Mouse (Mus musculus): ENCODE results near the gene Mrpl42. TPM values are rescaled to one million over a fixed set of nuclear protein-coding genes. Genes with fewer than 3 reads are reported as not detected.

Mrpl42 gene
- polyA plus RNA-seq, 1 experiment from 2014 or later: 311 TPM

DNA sequence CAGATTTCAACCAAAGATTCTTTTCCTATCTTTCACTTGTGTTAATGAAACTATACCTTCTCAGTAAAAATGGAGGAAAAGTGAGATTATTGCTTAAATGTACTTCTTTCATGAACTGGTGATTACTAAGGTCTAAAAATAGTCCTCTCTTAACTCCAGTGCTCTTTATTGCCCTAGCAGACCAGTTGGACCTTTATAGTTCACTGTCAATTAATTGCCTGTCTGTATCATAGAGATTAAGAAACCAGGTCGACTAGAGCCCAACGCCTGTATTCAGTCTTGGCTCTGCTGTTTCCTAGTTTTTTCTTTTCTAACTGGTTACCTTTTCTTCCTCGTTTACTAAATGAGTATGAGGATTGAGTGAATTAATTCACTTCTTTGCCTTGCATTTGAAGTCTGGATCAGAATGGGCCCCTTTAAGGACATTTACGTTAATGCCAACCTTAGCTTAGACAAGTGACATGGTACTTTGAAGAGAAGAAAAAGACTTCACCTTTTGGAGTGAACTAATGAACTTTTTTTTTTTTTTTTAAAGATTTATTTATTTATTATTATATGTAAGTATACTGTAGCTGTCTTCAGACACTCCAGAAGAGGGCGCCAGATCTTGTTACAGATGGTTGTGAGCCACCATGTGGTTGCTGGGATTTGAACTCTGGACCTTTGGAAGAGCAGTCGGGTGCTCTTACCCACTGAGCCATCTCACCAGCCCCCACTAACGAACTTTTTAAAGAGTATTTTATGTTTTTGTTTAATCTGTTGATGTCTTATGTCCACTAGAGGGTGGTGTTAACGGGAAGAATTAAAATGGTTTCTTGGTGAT is 33.9 kb upstream of the Mrpl42 start:
- Histone ChIP-seq H3K9ac (no peak overlapping the region), H3K27ac (no peak overlapping the region), H3K27me3 (no peaks in the 10 kb centered on the region), H3K4me2 (replicated peaks) (no peak overlapping the region), H3K36me3 (no peaks in the 10 kb centered on the region), H3K4me3 (no peak overlapping the region), H3K4me1 (0 out of 2 replicates have a peak, but pooled peaks cover 13% of the 10 kb centered on the region), H3K9me3 (no peaks in the 10 kb centered on the region)
- ATAC-seq (ENCODE audit: low FRiP score, low read depth): no peak
- WGBS: 85% methylated on average over 8 of the region's 8 CpGs

DNA sequence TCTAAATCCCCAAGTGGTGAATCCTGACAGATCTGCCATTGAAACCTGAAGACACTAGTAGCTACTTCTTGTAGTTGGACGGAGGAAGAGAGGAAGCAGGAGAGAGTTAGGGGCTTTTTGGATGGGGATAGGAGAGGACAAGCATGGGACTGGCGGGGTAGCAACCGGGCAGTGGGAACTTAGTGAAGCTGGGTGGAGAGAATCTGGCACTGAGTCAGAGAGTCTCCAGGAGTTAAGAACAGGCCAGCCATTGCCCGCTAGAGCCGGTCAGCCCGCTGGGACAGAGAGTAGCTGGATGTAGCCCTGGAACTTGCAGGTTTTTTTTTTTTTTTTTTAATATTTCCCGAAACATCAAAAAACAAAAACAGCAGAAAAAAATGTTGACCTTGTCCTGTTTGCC is 31.6 kb upstream of the Mrpl42 start:
- Histone ChIP-seq H3K9ac (no peak overlapping the region), H3K36me3 (no peaks in the 10 kb centered on the region), H3K4me1 (peaks cover 24% of the 10 kb centered on the region; the same call in 1 of the 2 replicates), H3K27ac (no peak overlapping the region), H3K4me2 (replicated peaks) (no peak overlapping the region), H3K9me3 (no peaks in the 10 kb centered on the region), H3K27me3 (no peaks in the 10 kb centered on the region), H3K4me3 (no peak overlapping the region)
- 90% methylated on average over 7 of the region's 7 CpGs for WGBS
- no peak for ATAC-seq (ENCODE audit: low FRiP score, low read depth)

DNA sequence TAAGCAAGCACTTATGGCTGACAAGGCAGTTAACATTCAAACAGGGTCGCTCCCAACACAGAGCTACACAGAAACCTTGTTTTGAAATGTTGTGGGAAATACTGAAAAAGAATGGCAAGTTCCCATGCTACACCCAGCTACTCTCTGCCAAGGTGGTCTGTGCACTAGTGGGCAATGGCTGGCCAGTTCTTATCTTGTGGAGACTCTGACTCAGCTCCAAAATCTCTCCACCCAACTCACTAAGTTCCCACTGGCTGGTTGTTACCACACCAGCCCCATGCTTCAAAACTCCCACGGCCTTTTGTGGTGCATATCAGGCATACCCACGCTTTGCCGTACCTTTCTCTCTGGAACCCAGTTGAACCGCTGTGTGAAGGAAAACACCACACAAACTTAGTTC is 31.2 kb upstream of the Mrpl42 start:
- no peak overlapping the region for H3K4me2 ChIP-seq (replicated peaks)
- no peak for ATAC-seq (ENCODE audit: low FRiP score, low read depth)
- H3K4me3 ChIP-seq: no peak overlapping the region
- H3K36me3 ChIP-seq: no peaks in the 10 kb centered on the region
- no peaks in the 10 kb centered on the region for H3K27me3 ChIP-seq
- H3K9ac ChIP-seq: no peak overlapping the region
- peaks cover 24% of the 10 kb centered on the region; the same call in 1 of the 2 replicates for H3K4me1 ChIP-seq
- H3K9me3 ChIP-seq: no peaks in the 10 kb centered on the region
- no peak overlapping the region for H3K27ac ChIP-seq
- 91% methylated on average over 5 of the region's 5 CpGs for WGBS

DNA sequence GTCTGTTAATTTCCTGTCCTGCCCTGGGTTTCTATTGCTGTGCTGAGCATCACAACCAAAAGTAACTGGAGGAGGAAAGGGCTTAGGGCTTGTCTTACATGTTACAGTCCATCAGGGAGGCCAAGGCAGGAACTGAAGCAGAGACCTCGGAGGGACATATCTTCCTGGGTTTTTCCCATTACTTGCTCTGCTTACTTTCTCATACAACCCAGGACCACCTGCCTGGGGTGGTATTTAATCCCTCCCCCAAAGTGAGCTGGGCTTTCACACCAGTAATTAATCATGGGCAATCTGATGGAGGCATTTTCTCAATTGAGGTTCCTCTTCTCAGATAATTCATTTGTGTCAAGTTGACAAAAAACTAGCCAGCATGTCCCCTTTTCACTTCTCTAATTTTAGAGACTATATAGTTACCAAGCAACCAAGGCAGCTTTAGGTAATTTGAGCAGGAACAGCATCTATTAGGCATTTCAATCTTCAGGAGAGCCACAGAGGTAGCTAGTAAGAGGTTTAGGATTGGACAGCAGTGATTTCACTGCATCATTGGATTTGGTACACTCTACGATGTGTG is 28.9 kb upstream of the Mrpl42 start:
- Histone ChIP-seq H3K9me3 (no peaks in the 10 kb centered on the region), H3K27ac (no peak overlapping the region), H3K9ac (no peak overlapping the region), H3K4me3 (no peak overlapping the region), H3K36me3 (no peaks in the 10 kb centered on the region), H3K4me1 (peaks cover 41% of the 10 kb centered on the region), H3K27me3 (no peaks in the 10 kb centered on the region), H3K4me2 (replicated peaks) (no peak overlapping the region)
- no peak for ATAC-seq (ENCODE audit: low FRiP score, low read depth)
- 77% methylated on average over 2 of the region's 2 CpGs for WGBS

DNA sequence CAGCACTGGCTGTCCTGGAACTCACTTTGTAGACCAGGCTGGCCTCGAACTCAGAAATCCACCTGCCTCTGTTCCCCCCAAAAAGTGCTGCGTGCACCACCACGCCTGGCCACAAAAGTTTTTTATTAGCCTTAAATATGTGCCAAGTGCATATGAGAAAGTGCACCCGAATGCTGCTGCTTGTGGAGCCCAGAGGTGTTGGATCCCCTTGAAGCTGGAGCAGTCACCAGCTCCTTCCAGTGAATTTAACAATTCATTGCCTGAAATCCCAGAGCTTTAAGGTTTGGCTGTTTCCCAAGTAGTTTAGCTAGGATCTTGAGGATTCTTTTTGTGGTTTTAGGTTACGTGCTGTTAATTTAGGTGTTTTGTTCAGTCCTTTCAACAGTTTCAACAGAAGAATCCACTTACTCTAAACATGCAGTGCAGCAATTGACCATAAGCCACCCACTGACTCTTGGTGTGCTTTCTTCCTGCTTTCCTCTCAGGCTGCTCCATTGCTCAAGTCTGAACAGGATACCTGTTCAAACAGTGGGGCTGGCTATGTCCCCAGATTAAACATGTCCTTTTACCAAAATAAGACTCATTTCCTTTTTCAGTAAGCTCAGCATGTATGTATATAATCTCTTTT is 24.9 kb upstream of the Mrpl42 start:
- no peak overlapping the region for H3K4me3 ChIP-seq
- no peaks in the 10 kb centered on the region for H3K27me3 ChIP-seq
- ATAC-seq (ENCODE audit: low FRiP score, low read depth): peak; percentile 54; the same call in 1 of the 2 replicates
- peaks cover 35% of the 10 kb centered on the region for H3K4me1 ChIP-seq
- no peak overlapping the region for H3K9ac ChIP-seq
- WGBS: 35% methylated on average over 5 of the region's 5 CpGs
- H3K36me3 ChIP-seq: peaks cover 7% of the 10 kb centered on the region
- H3K27ac ChIP-seq: peak overlapping the region; percentile 39; the same call in 1 of the 2 replicates
- no peaks in the 10 kb centered on the region for H3K9me3 ChIP-seq
- H3K4me2 ChIP-seq (replicated peaks): no peak overlapping the region

DNA sequence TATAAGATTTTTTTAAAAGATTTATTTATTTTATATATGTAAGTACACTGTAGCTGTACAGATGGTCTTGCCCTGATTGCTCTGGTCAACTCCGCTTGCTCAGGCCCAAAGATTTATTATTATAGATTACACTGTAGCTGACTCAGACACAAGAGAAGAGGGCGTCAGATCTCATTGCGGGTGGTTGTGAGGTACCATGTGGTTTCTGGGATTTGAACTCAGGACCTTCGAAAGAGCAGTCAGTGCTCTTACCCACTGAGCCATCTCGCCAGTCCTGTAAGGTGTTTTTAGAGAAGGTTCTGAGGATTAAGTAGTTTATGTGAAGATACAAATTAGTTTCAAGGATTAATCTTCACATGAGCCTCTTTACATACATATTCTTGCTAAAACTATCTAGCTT is 24.1 kb upstream of the Mrpl42 start:
- H3K4me1 ChIP-seq: peaks cover 34% of the 10 kb centered on the region
- no peaks in the 10 kb centered on the region for H3K9me3 ChIP-seq
- 93% methylated on average over 5 of the region's 5 CpGs for WGBS
- no peak overlapping the region for H3K4me2 ChIP-seq (replicated peaks)
- H3K4me3 ChIP-seq: no peak overlapping the region
- no peak overlapping the region for H3K9ac ChIP-seq
- peaks cover 8% of the 10 kb centered on the region for H3K36me3 ChIP-seq
- no peak for ATAC-seq (ENCODE audit: low FRiP score, low read depth)
- H3K27ac ChIP-seq: no peak overlapping the region
- H3K27me3 ChIP-seq: no peaks in the 10 kb centered on the region

DNA sequence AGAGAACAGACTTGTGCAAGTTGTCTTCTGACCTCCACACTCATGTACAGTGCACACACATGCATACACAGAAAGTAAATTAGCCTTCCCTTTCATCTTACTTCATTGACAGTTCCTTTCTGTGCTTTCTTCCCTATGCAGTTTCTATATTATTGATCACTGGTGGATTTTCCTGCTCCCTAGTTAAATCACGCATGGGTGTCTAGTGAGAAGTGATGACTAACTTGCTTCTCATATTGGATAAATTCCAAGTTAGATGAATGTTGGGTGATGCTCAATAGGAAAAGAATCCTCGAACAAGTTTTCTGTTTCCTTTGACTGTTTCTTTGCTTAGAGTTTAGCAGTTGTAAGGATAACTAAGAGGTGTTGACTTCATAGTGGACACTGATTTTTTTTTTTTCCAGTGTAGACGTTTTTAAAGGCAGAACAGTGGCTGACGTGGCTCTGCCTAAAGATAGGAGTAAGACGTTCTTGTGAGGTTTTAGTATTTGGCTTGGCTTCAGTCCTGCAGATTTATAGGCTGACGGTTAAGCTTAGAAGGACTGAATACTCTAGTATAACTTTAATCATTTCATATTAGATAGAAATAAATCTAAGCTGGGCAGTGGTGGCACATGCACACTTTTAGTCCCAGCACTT is 23.4 kb upstream of the Mrpl42 start:
- no peak for ATAC-seq (ENCODE audit: low FRiP score, low read depth)
- Histone ChIP-seq H3K36me3 (peaks cover 8% of the 10 kb centered on the region), H3K9me3 (no peaks in the 10 kb centered on the region), H3K27me3 (no peaks in the 10 kb centered on the region), H3K27ac (no peak overlapping the region), H3K4me2 (replicated peaks) (no peak overlapping the region), H3K4me1 (peaks cover 28% of the 10 kb centered on the region), H3K4me3 (no peak overlapping the region), H3K9ac (no peak overlapping the region)
- WGBS: 76% methylated on average over 6 of the region's 6 CpGs

DNA sequence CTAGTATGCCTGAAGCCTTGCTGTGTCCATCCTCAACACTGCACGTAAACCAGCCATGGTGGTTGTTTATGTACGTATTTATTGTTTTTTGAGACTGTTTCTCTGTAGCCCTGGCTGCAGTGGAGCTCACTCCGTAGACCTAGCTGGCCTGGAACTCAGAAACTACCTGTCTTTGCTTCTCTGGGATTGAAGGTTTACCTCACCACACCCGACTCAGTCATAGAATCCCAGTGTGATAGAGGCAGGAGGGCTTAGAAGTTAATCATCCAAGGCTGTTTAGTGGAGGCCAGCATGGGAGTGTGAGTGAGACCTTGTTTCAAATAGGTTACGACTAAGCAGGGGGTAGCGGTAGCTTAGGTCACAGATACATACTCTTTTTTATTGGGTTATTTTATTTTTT is 15.9 kb upstream of the Mrpl42 start:
- no peaks in the 10 kb centered on the region for H3K27me3 ChIP-seq

DNA sequence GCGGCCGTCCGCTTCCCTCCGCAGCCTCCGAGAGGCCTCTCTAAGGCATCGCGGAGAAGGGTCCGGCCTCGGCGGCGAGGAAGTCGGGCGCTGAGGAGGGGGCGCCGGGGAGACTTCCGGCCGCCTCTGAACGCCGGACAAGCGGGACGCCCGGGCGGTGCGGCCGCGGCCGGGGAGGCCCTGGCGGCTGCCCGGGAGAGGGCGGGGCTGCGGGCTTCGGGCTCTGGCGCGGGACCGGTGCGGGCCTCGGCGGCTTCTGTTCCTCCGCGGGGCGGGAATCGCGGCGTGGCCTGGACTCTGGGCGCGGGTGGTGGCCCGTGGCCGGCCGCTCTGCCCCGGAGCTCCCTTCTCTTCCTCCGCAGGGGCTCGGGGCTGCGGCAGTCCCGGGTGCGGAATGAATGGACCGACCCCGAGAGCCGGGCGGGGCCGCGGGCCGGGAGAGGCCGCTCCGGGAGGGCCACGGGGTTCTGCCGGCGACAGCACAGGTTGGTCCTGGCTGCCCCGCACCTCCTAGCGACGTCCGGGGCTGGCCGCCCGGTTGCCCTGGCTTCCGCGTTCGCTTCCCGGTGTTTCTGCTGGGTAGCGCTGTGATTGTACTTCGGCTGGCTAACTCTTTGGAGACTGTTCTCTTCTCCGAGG is 13.7 kb upstream of the Mrpl42 start:
- Histone ChIP-seq H3K4me3 (peak overlapping the region; percentile 99), H3K36me3 (0 out of 2 replicates have a peak, but pooled peaks cover 3% of the 10 kb centered on the region), H3K27me3 (no peaks in the 10 kb centered on the region), H3K4me2 (replicated peaks) (peak overlapping the region; percentile 76), H3K27ac (peak overlapping the region; percentile 97), H3K9ac (peak overlapping the region; percentile 99), H3K9me3 (no peaks in the 10 kb centered on the region; the same call in 1 of the 2 replicates), H3K4me1 (peaks cover 22% of the 10 kb centered on the region)
- under 1% methylated on average over 65 of the region's 80 CpGs for whole genome bisulfite sequencing
- ATAC-seq (ENCODE audit: low FRiP score, low read depth): peak; percentile 48; the same call in 1 of the 2 replicates

More for the DNA sequence above, 15.9 kb upstream of the Mrpl42 start:
- Histone ChIP-seq H3K4me3 (no peak overlapping the region), H3K36me3 (peaks cover 11% of the 10 kb centered on the region), H3K9me3 (no peaks in the 10 kb centered on the region), H3K4me2 (replicated peaks) (no peak overlapping the region), H3K27ac (no peak overlapping the region), H3K9ac (no peak overlapping the region), H3K4me1 (peaks cover 22% of the 10 kb centered on the region)
- 85% methylated on average over 6 of the region's 6 CpGs for WGBS
- ATAC-seq (ENCODE audit: low FRiP score, low read depth): no peak

DNA sequence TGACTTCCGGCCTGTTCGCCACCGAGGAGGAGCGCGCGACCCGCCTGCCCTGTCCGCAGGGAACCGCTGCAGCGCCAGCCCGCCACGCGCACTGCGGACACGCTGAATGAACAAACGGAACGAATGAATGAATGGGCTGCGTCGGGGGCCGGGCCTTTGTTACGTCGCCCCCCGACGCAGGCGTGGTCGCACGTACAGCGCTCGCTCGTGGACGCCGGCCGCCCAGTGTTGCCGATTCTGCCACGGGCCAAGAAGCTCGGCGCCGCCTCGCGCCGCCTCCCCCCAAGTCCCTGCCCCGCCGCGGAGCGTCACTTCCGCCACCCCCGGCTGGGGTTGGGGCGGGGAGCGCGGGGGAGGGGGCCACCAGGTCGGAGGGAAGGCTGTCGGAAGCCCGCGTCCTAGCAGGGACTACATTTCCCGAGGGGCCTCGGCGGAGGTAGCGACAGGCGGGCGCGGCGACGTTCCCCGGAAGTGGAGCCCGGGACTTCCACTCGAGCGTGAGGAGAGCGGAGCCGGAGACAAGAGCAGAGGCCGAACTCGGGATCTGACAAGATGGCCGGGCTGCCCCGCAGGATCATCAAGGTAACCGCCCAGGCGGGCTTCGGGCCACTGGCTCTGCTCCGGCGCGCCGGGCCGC is 13.0 kb upstream of the Mrpl42 start, which contains the start of gene Ube2n:
Ube2n (plus strand) TSS at position 490 of the 637 bp plus-strand sequence.
- peak; percentile 96 for ATAC-seq (ENCODE audit: low FRiP score, low read depth)
- no peaks in the 10 kb centered on the region; the same call in 1 of the 2 replicates for H3K9me3 ChIP-seq
- H3K27ac ChIP-seq: peak within 1 kb of the TSS; percentile 97
- peaks cover 22% of the 10 kb centered on the region for H3K4me1 ChIP-seq
- H3K4me2 ChIP-seq (replicated peaks): peak within 1 kb of the TSS; percentile 76
- H3K9ac ChIP-seq: peak within 1 kb of the TSS; percentile 99
- H3K27me3 ChIP-seq: no peaks in the 10 kb centered on the region
- H3K4me3 ChIP-seq: peak within 1 kb of the TSS; percentile 99
- under 1% methylated on average over 80 of the region's 81 CpGs for WGBS
- H3K36me3 ChIP-seq: 0 out of 2 replicates have a peak, but pooled peaks cover 3% of the 10 kb centered on the region
